Mouse (Mus musculus) embryonic facial prominence, embryonic 14.5 days (tissue): ENCODE data around the gene Klhl2. TPM values are rescaled to one million over a fixed set of nuclear protein-coding genes. Genes with fewer than 3 reads are reported as not detected.

Source experiments
- ATAC-seq: fragments of 200-750 bp; cut with Nextera tagmentation; 2 replicates; pipeline ENCODE4 v1.8.0; 2017; ENCODE audit warnings: low read depth, moderate number of reproducible peaks, moderate TSS enrichment
- DNase-seq: peaks from one replicate; pipeline ENCODE4 v3.0.0-alpha.2; 2015; ENCODE audit warnings: low spot score
- H3K27ac ChIP-seq: fragments of 300-500 bp; sonication (generic); replicated peaks from 2 replicates; pipeline ENCODE4 v1.5.1; 2014; ENCODE audit warnings: low read depth, mild to moderate bottlenecking, low read length, moderate library complexity
- H3K27me3 ChIP-seq: fragments of 300-500 bp; sonication (generic); replicated peaks from 2 replicates; pipeline ENCODE4 v1.6.1; 2014; ENCODE audit warnings: low read length; ENCODE audit not compliant: control insufficient read depth, insufficient read depth
- H3K36me3 ChIP-seq: fragments of 300-500 bp; sonication (generic); 2 replicates; pipeline ENCODE4 v1.6.1; 2014; ENCODE audit warnings: low read length, mixed read lengths; ENCODE audit not compliant: control insufficient read depth, insufficient read depth
- H3K4me1 ChIP-seq: fragments of 300-500 bp; sonication (generic); 2 replicates; pipeline ENCODE4 v1.6.1; 2014; ENCODE audit warnings: antibody characterized with exemption, low read length; ENCODE audit not compliant: control insufficient read depth, insufficient read depth
- H3K4me2 ChIP-seq: fragments of 300-500 bp; sonication (generic); 2 replicates; pipeline ENCODE4 v1.6.1; 2014; ENCODE audit warnings: low read depth, mild to moderate bottlenecking, low read length, moderate library complexity, mixed read lengths
- H3K4me3 ChIP-seq: fragments of 300-500 bp; sonication (generic); 2 replicates; pipeline ENCODE4 v1.5.1; 2014; ENCODE audit warnings: low read depth, mild to moderate bottlenecking, low read length
- H3K9ac ChIP-seq: fragments of 300-500 bp; sonication (generic); 2 replicates; pipeline ENCODE4 v1.6.1; 2014; ENCODE audit warnings: low read depth, mild to moderate bottlenecking, low read length, moderate library complexity, mixed read lengths
- H3K9me3 ChIP-seq: fragments of 300-500 bp; sonication (generic); 2 replicates; pipeline ENCODE4 v1.6.1; 2016; ENCODE audit warnings: low read length; ENCODE audit not compliant: control insufficient read depth
- WGBS: fragments of 180-500 bp; shearing (Covaris S2); extraction: QIAGEN DNeasy Blood & Tissue Kit; methylation state at CpG from one replicate; pipeline ENCODE4 v1.1.7; 2014; 5-methylcytosine and 5-hydroxymethylcytosine counted together
- polyA plus RNA-seq: library from polyadenylated mRNA; unstranded; fragments of >200 nt; fragmentation: Nextera tagmentation; extraction: Ambion mirVana; gene quantifications from 2 replicates; pipeline ENCODE4 v1.2.1, GENCODE M21; 2014

Klhl2 gene
- polyA plus RNA-seq, 1 experiment from 2014 or later = 13.2 TPM

DNA sequence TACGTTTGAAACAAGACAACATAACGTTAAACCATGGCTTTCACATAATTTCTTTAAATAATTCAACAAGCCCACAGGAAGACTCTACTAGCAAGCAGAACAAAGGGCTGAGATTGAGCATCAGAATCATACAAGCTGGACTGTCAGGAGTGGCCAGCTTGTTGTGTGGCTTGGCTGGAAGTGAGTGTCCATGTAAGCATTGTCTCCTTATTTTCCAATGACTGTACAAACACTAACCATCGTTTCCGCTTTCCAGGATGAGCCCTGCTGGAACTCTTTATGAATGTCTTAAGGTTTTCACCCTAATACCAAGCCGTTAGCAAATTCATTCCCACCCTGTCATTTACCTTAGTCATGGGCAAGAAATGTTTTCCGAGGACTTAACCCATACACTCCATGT is 159.0 kb downstream of the Klhl2 start:
- no peak overlapping the region for H3K27ac ChIP-seq
- no peaks in the 10 kb centered on the region for H3K9me3 ChIP-seq
- WGBS = 73% methylated on average over 6 of the region's 6 CpGs
- peak overlapping the region; percentile 85 for H3K4me2 ChIP-seq
- ATAC-seq = no peak
- H3K36me3 ChIP-seq = no peaks in the 10 kb centered on the region
- no peak overlapping the region for H3K9ac ChIP-seq
- peak overlapping the region; percentile 69 for H3K4me3 ChIP-seq
- H3K27me3 ChIP-seq = no peaks in the 10 kb centered on the region
- H3K4me1 ChIP-seq = peaks cover 13% of the 10 kb centered on the region
- DNase-seq = no peak

DNA sequence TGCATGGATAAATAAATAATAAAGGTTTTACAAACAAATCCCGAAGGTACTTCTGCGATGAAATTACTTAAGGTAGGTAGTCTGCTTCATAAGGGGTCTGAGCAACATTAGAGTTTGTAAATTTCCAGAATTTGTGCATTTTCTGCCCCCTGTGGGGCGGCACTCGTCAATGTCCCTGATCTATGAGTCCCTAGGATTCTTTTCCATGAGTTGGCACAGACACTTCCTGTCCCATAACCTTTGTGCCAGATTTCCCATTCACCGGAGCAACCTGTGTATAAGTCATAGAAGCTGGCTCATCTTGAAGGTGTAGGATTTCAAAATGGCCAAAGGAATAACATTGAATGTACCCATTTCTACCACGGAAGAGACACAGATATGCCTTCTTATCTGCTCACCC is 159.5 kb downstream of the Klhl2 start:
- Histone ChIP-seq H3K4me1 (peaks cover 13% of the 10 kb centered on the region), H3K27ac (no peak overlapping the region), H3K9ac (no peak overlapping the region), H3K4me2 (peak overlapping the region; percentile 85), H3K36me3 (no peaks in the 10 kb centered on the region), H3K27me3 (no peaks in the 10 kb centered on the region), H3K9me3 (no peaks in the 10 kb centered on the region), H3K4me3 (no peak overlapping the region)
- ATAC-seq (no peak), DNase-seq (no peak)
- whole genome bisulfite sequencing = 79% methylated on average over 6 of the region's 6 CpGs

Other genes starting within 250 kb of the Klhl2 start
- 204 and 228 TPM in 2 replicates for gene Cpe, start 157.0 kb downstream of the Klhl2 start, polyA plus RNA-seq
- gene Msmo1, start 116.2 kb downstream of the Klhl2 start, polyA plus RNA-seq = 80.8 and 92.2 TPM in 2 replicates
- 23.2 and 25.5 TPM in 2 replicates for gene Tmem192, start 97.2 kb upstream of the Klhl2 start, polyA plus RNA-seq
- not detected in 2 replicates for gene Trim75, start 137.8 kb upstream of the Klhl2 start, polyA plus RNA-seq
- gene Trim61, start 168.5 kb upstream of the Klhl2 start, polyA plus RNA-seq = 0.17 TPM in 1 of 2 replicates, not detected in the other
- not detected in 2 replicates for gene Trim60, start 168.6 kb upstream of the Klhl2 start, polyA plus RNA-seq
- 4.0 TPM in 2 replicates for gene Apela, start 187.3 kb upstream of the Klhl2 start, polyA plus RNA-seq
- not detected in 2 replicates for gene Gm10663, start 225.0 kb upstream of the Klhl2 start, polyA plus RNA-seq